Mouse (Mus musculus): ENCODE measurements at regions not wholly inside any gene's neighbourhood (a gene's known extent, or its start where the extent isn't known, plus 50 kb on each side); places are given as distances from the start of the nearest gene placed in this dataset.

- TF ChIP-seq CTCF (IDR thresholded peaks at IDR 0.05; ENCODE audit: low read depth, low read length) (no peak), POLR2A (IDR thresholded peaks at IDR 0.05; ENCODE audit: insufficient read depth, low read length) (no peak), EP300 (IDR thresholded peaks at IDR 0.05; ENCODE audit: insufficient read depth, low read depth, low read length) (no peak)
Observed at GRCm38 (mm10) chr1:92253086-92253485, 57.6 kb upstream of the Hdac4 start.
